Mouse (Mus musculus): ENCODE measurements around the gene Iba57.

- TF ChIP-seq CTCF (IDR thresholded peaks at IDR 0.05; ENCODE audit: low read depth, low read length) (no peak), POLR2A (IDR thresholded peaks at IDR 0.05; ENCODE audit: insufficient read depth, low read length) (no peak), EP300 (IDR thresholded peaks at IDR 0.05; ENCODE audit: insufficient read depth, low read depth, low read length) (no peak)
Measured at GRCm38 (mm10) chr11:59192059-59192386, 28.5 kb upstream of the Iba57 start, which contains the start of gene Guk1.
